Mouse (Mus musculus) heart, embryonic 11.5 days (tissue): ENCODE measurements at regions not wholly inside any gene's neighbourhood (a gene's known extent, or its start where the extent isn't known, plus 50 kb on each side); places are given as distances from the start of the nearest gene placed in this dataset.
"Not testable (repeated sequence)": the region's sequence is repeated elsewhere in the genome, so short reads cannot be mapped to it uniquely, and the experiment has no call there.

Source experiments
- ATAC-seq: fragments of 200-750 bp; cut with Nextera tagmentation; replicated peaks from 2 replicates; pipeline ENCODE4 v1.8.0; 2017; ENCODE audit warnings: moderate library complexity; ENCODE audit not compliant: insufficient number of reproducible peaks, low FRiP score, low TSS enrichment
- H3K27ac ChIP-seq: fragments of 300-500 bp; sonication (generic); 2 replicates; pipeline ENCODE4 v1.5.1; 2014; ENCODE audit warnings: mild to moderate bottlenecking, low read depth, low read length
- H3K27me3 ChIP-seq: fragments of 300-500 bp; sonication (generic); 2 replicates; pipeline ENCODE4 v1.6.1; 2014; ENCODE audit warnings: mild to moderate bottlenecking, low read length, mixed read lengths; ENCODE audit not compliant: control insufficient read depth, insufficient read depth
- H3K36me3 ChIP-seq: fragments of 300-500 bp; sonication (generic); 2 replicates; pipeline ENCODE4 v1.6.1; 2014; ENCODE audit warnings: mild to moderate bottlenecking, low read length, moderate library complexity, mixed read lengths; ENCODE audit not compliant: control insufficient read depth, insufficient read depth
- H3K4me1 ChIP-seq: fragments of 300-500 bp; sonication (generic); 2 replicates; pipeline ENCODE4 v1.6.1; 2014; ENCODE audit warnings: low read length; ENCODE audit not compliant: control insufficient read depth, insufficient read depth
- H3K4me2 ChIP-seq: fragments of 300-500 bp; sonication (generic); 2 replicates; pipeline ENCODE4 v1.6.1; 2014; ENCODE audit warnings: mild to moderate bottlenecking, moderate library complexity
- H3K4me3 ChIP-seq: fragments of 300-500 bp; sonication (generic); 2 replicates; pipeline ENCODE4 v1.5.1; 2014; ENCODE audit warnings: low read depth, low read length
- H3K9ac ChIP-seq: fragments of 300-500 bp; sonication (generic); 2 replicates; pipeline ENCODE4 v1.6.1; 2014; ENCODE audit warnings: mild to moderate bottlenecking, low read depth, low read length, moderate library complexity
- H3K9me3 ChIP-seq: fragments of 300-500 bp; sonication (generic); replicated peaks from 2 replicates; pipeline ENCODE4 v1.6.1; 2016; ENCODE audit warnings: low read length; ENCODE audit not compliant: control insufficient read depth
- WGBS: fragments of 180-500 bp; shearing (Covaris S2); extraction: QIAGEN DNeasy Blood & Tissue Kit; methylation state at CpG from one replicate; pipeline ENCODE4 v1.1.7; 2014; ENCODE audit not compliant: insufficient replicate concordance; 5-methylcytosine and 5-hydroxymethylcytosine counted together

GRCm38 (mm10) chr17:15241491-15241890 lies 135.2 kb downstream of the Dll1 start:
- WGBS, result 74% methylated on average over 1 of the region's 1 CpGs
- ATAC-seq, result no peak

GRCm38 (mm10) chr17:15240641-15241040 lies 136.0 kb downstream of the Dll1 start:
- not testable (repeated sequence) for ATAC-seq, H3K4me3 ChIP-seq, H3K27me3 ChIP-seq, H3K9ac ChIP-seq, H3K27ac ChIP-seq, H3K4me2 ChIP-seq, H3K36me3 ChIP-seq, H3K9me3 ChIP-seq, H3K4me1 ChIP-seq
- WGBS, result 60% methylated on average over 12 of the region's 12 CpGs

More at GRCm38 (mm10) chr17:15241491-15241890, 135.2 kb downstream of the Dll1 start:
- H3K4me2 ChIP-seq, result no peak overlapping the region
- no peak overlapping the region for H3K27ac ChIP-seq
- no peaks in the 10 kb centered on the region for H3K9me3 ChIP-seq
- H3K36me3 ChIP-seq, result no peaks in the 10 kb centered on the region
- H3K27me3 ChIP-seq, result peaks cover 2% of the 10 kb centered on the region
- H3K4me1 ChIP-seq, result no peaks in the 10 kb centered on the region
- no peak overlapping the region for H3K9ac ChIP-seq
- H3K4me3 ChIP-seq, result no peak overlapping the region

- H3K36me3 ChIP-seq, result no peaks in the 10 kb centered on the region
- no peaks in the 10 kb centered on the region for H3K4me1 ChIP-seq
- H3K27me3 ChIP-seq, result peaks cover 2% of the 10 kb centered on the region; the same call in 1 of the 2 replicates
- no peak overlapping the region for H3K9ac ChIP-seq
- H3K27ac ChIP-seq, result no peak overlapping the region
- no peak for ATAC-seq
- 90% methylated on average over 7 of the region's 7 CpGs for WGBS
- H3K4me3 ChIP-seq, result no peak overlapping the region
- no peak overlapping the region for H3K4me2 ChIP-seq
- H3K9me3 ChIP-seq, result no peaks in the 10 kb centered on the region
These were observed 136.7 kb downstream of the Dll1 start for GRCm38 (mm10) chr17:15240011-15240410.

GRCm38 (mm10) chr17:15235041-15235440 lies 141.6 kb downstream of the Dll1 start:
- no peaks in the 10 kb centered on the region for H3K4me1 ChIP-seq
- 70% methylated on average over 6 of the region's 6 CpGs for WGBS

GRCm38 (mm10) chr17:15231175-15231574 lies 145.5 kb downstream of the Dll1 start:
- H3K36me3 ChIP-seq, result no peaks in the 10 kb centered on the region
- no peak overlapping the region for H3K4me3 ChIP-seq
- no peaks in the 10 kb centered on the region for H3K4me1 ChIP-seq
- no peak overlapping the region for H3K4me2 ChIP-seq
- no peaks in the 10 kb centered on the region for H3K9me3 ChIP-seq
- H3K27me3 ChIP-seq, result no peaks in the 10 kb centered on the region
- WGBS, result 50% methylated on average over 5 of the region's 5 CpGs
- ATAC-seq, result no peak
- no peak overlapping the region for H3K9ac ChIP-seq
- H3K27ac ChIP-seq, result no peak overlapping the region

More at GRCm38 (mm10) chr17:15235041-15235440, 141.6 kb downstream of the Dll1 start:
- no peaks in the 10 kb centered on the region for H3K27me3 ChIP-seq
- H3K4me2 ChIP-seq, result no peak overlapping the region
- H3K9me3 ChIP-seq, result no peaks in the 10 kb centered on the region
- ATAC-seq, result no peak
- H3K27ac ChIP-seq, result no peak overlapping the region
- no peak overlapping the region for H3K4me3 ChIP-seq
- H3K9ac ChIP-seq, result no peak overlapping the region
- H3K36me3 ChIP-seq, result no peaks in the 10 kb centered on the region

- no peak overlapping the region for H3K4me2 ChIP-seq
- H3K36me3 ChIP-seq, result no peaks in the 10 kb centered on the region
- H3K27ac ChIP-seq, result no peak overlapping the region
- no peaks in the 10 kb centered on the region for H3K27me3 ChIP-seq
- 63% methylated on average over 6 of the region's 6 CpGs for WGBS
- H3K9ac ChIP-seq, result no peak overlapping the region
- ATAC-seq, result 0 out of 2 replicates have a peak, but pooled peaks have one; percentile 14
- no peak overlapping the region for H3K4me3 ChIP-seq
- no peaks in the 10 kb centered on the region for H3K4me1 ChIP-seq
- no peaks in the 10 kb centered on the region for H3K9me3 ChIP-seq
These were observed 147.5 kb downstream of the Dll1 start for GRCm38 (mm10) chr17:15229159-15229558.

GRCm38 (mm10) chr17:15228077-15228476 lies 148.6 kb downstream of the Dll1 start:
- ATAC-seq, result no peak
- Histone ChIP-seq H3K27me3 (no peaks in the 10 kb centered on the region), H3K4me1 (no peaks in the 10 kb centered on the region), H3K36me3 (no peaks in the 10 kb centered on the region), H3K4me3 (no peak overlapping the region), H3K27ac (no peak overlapping the region), H3K9ac (no peak overlapping the region), H3K4me2 (no peak overlapping the region), H3K9me3 (no peaks in the 10 kb centered on the region)
- 79% methylated on average over 8 of the region's 8 CpGs for WGBS

- Histone ChIP-seq H3K9me3 (no peaks in the 10 kb centered on the region), H3K4me3 (no peak overlapping the region), H3K9ac (no peak overlapping the region), H3K4me2 (no peak overlapping the region), H3K4me1 (no peaks in the 10 kb centered on the region), H3K27ac (no peak overlapping the region), H3K36me3 (no peaks in the 10 kb centered on the region), H3K27me3 (no peaks in the 10 kb centered on the region)
- WGBS, result 86% methylated on average over 10 of the region's 10 CpGs
- ATAC-seq, result no peak
These were observed 152.8 kb downstream of the Dll1 start for GRCm38 (mm10) chr17:15223826-15224225.

- no peaks in the 10 kb centered on the region for H3K36me3 ChIP-seq
- H3K27ac ChIP-seq, result no peak overlapping the region
- no peaks in the 10 kb centered on the region for H3K9me3 ChIP-seq
- ATAC-seq, result no peak
- H3K4me2 ChIP-seq, result no peak overlapping the region
- 81% methylated on average over 3 of the region's 3 CpGs for WGBS
- no peak overlapping the region for H3K4me3 ChIP-seq
- no peaks in the 10 kb centered on the region for H3K27me3 ChIP-seq
- H3K4me1 ChIP-seq, result no peaks in the 10 kb centered on the region
- no peak overlapping the region for H3K9ac ChIP-seq
These were observed 153.7 kb downstream of the Dll1 start for GRCm38 (mm10) chr17:15222923-15223322.
